Mouse (Mus musculus): ENCODE results near the gene Hspb11. TPM values are rescaled to one million over a fixed set of nuclear protein-coding genes. Genes with fewer than 3 reads are reported as not detected.

Gene Hspb11
- polyA plus RNA-seq (2015; fragmentation: Nextera tagmentation; extraction: Ambion mirVana): 32.6 and 39.5 TPM in 2 replicates

- H3K9ac ChIP-seq: peak within 1 kb of the TSS; percentile 82
- WGBS: under 1% methylated on average over 68 of the region's 101 CpGs
Observed at GRCm38 (mm10) chr4:107253125-107254091, at the start of gene Hspb11, which contains the start of gene Lrrc42. Hspb11 (plus strand) TSS chr4:107253593. Lrrc42 (minus strand) TSS chr4:107253532.

DNA sequence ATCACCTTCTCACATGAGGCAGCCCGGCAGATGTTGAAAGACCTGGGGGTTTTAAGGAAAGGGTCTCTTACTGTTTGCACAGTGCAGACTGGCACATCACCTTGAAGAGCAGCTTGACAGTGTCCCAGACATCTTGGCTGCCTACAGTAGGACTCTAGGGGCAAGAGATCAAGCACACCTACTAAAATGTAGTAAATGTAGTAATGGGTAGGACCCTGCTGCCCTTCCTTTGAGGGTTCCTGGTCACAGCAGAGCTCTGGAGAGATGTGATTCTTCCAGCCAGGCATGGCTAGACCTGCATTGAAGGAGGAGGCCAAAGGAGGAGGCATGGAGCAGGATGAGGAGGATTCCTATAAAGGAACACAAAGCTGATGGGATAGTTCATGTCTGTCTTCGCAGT, 46.4 kb upstream of the Hspb11 start:
- Histone ChIP-seq H3K9me3 (replicated peaks) (no peaks in the 10 kb centered on the region), H3K27me3 (no peaks in the 10 kb centered on the region), H3K4me1 (no peaks in the 10 kb centered on the region), H3K4me2 (no peak overlapping the region), H3K4me3 (no peak overlapping the region), H3K36me3 (ENCODE audit: poor library complexity, severe bottlenecking) (peaks cover 61% of the 10 kb centered on the region), H3K9ac (no peak overlapping the region), H3K27ac (no peak overlapping the region)
- 98% methylated on average over 2 of the region's 2 CpGs for WGBS
- no peak for ATAC-seq

More at GRCm38 (mm10) chr4:107253125-107254091, at the start of gene Hspb11, which contains the start of gene Lrrc42:
- peaks cover 32% of the 10 kb centered on the region for H3K4me1 ChIP-seq
- peak within 1 kb of the TSS; percentile 70 for H3K4me2 ChIP-seq
- H3K4me3 ChIP-seq: peak within 1 kb of the TSS; percentile 84
- no peaks in the 10 kb centered on the region for H3K9me3 ChIP-seq (replicated peaks)
- ATAC-seq: peak; percentile 96
- H3K36me3 ChIP-seq (ENCODE audit: poor library complexity, severe bottlenecking): no peaks in the 10 kb centered on the region
- no peaks in the 10 kb centered on the region for H3K27me3 ChIP-seq
- H3K27ac ChIP-seq: peak within 1 kb of the TSS; percentile 77

DNA sequence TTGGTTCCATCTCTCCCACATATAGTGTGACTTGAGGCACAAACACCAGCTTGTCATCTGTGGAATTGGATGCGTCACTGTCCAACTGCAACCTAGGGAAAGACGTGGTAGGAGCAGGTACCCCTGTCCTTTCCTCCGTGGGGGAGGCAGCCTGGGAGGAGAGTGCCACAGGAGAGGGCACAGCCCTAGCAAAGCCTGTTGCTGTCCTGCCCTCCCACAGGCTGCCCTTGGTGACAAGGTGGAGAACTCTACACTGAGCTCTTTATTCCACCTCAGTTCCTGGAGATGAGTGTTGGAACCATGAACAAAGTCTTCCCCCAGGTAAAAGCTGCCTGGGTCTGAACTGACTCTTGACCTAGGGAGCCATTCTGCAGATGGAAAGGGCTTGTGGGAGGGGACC, 44.5 kb upstream of the Hspb11 start, which contains the start of gene Ldlrad1:
TSS of gene Ldlrad1 (plus strand) at position 301 of the 400 bp plus-strand sequence.
- Histone ChIP-seq H3K27ac (no peak within 1 kb of the TSS), H3K4me3 (no peak within 1 kb of the TSS), H3K4me1 (no peaks in the 10 kb centered on the region), H3K9me3 (replicated peaks) (no peaks in the 10 kb centered on the region), H3K27me3 (no peaks in the 10 kb centered on the region), H3K36me3 (ENCODE audit: poor library complexity, severe bottlenecking) (peaks cover 42% of the 10 kb centered on the region), H3K9ac (no peak within 1 kb of the TSS), H3K4me2 (no peak within 1 kb of the TSS)
- ATAC-seq: no peak
- 91% methylated on average over 3 of the region's 3 CpGs for WGBS

GRCm38 (mm10) chr4:107210483-107211097, 42.8 kb upstream of the Hspb11 start:
- H3K4me3 ChIP-seq: no peak overlapping the region
- no peak overlapping the region for H3K4me2 ChIP-seq
- peaks cover 25% of the 10 kb centered on the region for H3K36me3 ChIP-seq (ENCODE audit: poor library complexity, severe bottlenecking)
- H3K27me3 ChIP-seq: no peaks in the 10 kb centered on the region
- WGBS: 92% methylated on average over 5 of the region's 5 CpGs
- no peak overlapping the region for H3K27ac ChIP-seq
- no peaks in the 10 kb centered on the region for H3K4me1 ChIP-seq
- no peak for ATAC-seq
- H3K9ac ChIP-seq: no peak overlapping the region
- H3K9me3 ChIP-seq (replicated peaks): no peaks in the 10 kb centered on the region

DNA sequence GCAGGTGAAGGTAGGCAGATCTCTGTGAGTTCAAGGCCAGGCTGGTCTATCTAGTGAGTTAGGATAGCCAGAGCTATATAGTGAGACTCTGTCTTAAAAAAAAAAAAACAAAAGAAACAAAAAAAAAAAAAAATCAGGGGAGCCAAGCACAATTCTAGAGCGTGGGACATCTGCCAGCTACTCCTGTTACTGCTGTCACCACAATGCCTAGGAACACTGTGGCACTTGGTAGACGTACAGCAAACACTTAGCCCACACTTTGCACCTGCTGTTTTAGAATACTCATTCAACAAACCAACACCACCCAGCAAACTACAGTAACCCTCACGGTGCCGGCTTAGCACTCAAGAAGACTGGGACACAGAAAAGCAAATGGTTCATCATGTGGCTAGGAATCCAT, 41.9 kb upstream of the Hspb11 start:
- Histone ChIP-seq H3K36me3 (ENCODE audit: poor library complexity, severe bottlenecking) (peaks cover 16% of the 10 kb centered on the region), H3K27ac (no peak overlapping the region), H3K9me3 (replicated peaks) (no peaks in the 10 kb centered on the region), H3K4me2 (no peak overlapping the region), H3K9ac (no peak overlapping the region), H3K4me1 (no peaks in the 10 kb centered on the region), H3K4me3 (no peak overlapping the region), H3K27me3 (no peaks in the 10 kb centered on the region)
- 71% methylated on average over 4 of the region's 4 CpGs for WGBS
- no peak for ATAC-seq

DNA sequence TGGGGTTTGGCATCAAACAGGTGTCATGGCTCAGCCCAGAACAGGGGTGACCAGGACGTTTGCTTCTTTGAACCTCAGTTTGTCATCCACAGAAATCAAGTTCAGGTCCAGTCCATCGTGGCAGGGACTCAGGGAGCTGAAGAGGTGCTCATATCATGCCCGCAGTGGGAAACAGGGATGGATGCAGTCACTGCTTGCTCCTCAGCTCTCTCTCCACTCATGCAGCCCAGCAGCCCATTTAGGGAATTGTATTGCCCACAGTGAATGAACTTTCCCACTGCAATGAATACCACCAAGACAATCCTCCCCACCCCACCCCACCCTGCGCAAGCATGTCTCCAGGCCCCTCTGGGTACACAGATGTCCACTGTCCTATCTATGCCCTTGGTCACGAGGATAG, 41.5 kb upstream of the Hspb11 start:
- WGBS: 87% methylated on average over 5 of the region's 5 CpGs
- no peaks in the 10 kb centered on the region for H3K27me3 ChIP-seq
- no peaks in the 10 kb centered on the region for H3K9me3 ChIP-seq (replicated peaks)

GRCm38 (mm10) chr4:107213279-107214011, 39.9 kb upstream of the Hspb11 start:
- Histone ChIP-seq H3K4me2 (no peak overlapping the region), H3K36me3 (ENCODE audit: poor library complexity, severe bottlenecking) (no peaks in the 10 kb centered on the region; the same call in 1 of the 2 replicates), H3K27me3 (no peaks in the 10 kb centered on the region), H3K27ac (no peak overlapping the region), H3K9me3 (replicated peaks) (no peaks in the 10 kb centered on the region), H3K4me3 (no peak overlapping the region), H3K4me1 (no peaks in the 10 kb centered on the region), H3K9ac (no peak overlapping the region)
- ATAC-seq: no peak
- 79% methylated on average over 12 of the region's 12 CpGs for WGBS

More for the DNA sequence above, 41.5 kb upstream of the Hspb11 start:
- no peak overlapping the region for H3K4me3 ChIP-seq
- no peak overlapping the region for H3K27ac ChIP-seq
- no peak overlapping the region for H3K4me2 ChIP-seq
- ATAC-seq: no peak
- no peak overlapping the region for H3K9ac ChIP-seq
- no peaks in the 10 kb centered on the region for H3K4me1 ChIP-seq
- H3K36me3 ChIP-seq (ENCODE audit: poor library complexity, severe bottlenecking): peaks cover 12% of the 10 kb centered on the region

DNA sequence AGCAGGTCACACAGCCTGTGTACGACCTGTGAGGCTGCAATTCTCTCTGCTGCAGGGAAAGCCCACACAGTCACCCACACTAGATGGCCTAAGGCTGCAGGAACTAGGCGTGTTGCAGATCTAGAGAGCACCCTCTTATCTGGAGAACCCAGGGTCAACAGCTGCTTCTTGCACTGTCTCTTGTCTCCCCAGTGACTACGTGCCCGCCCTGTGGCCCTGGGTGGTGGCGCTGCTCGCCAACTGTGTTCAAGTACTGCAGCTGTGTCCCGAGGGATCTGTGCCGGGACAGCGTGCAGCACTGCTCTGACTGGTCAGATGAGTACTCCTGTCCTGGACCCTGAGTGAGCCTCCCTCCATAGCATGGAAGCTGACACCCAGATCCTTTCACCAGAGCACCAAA, 35.8 kb upstream of the Hspb11 start:
- no peaks in the 10 kb centered on the region for H3K27me3 ChIP-seq
- no peaks in the 10 kb centered on the region for H3K4me1 ChIP-seq
- no peak overlapping the region for H3K4me2 ChIP-seq
- no peak overlapping the region for H3K4me3 ChIP-seq
- no peaks in the 10 kb centered on the region for H3K36me3 ChIP-seq (ENCODE audit: poor library complexity, severe bottlenecking)
- no peak for ATAC-seq
- H3K27ac ChIP-seq: no peak overlapping the region
- WGBS: 90% methylated on average over 9 of the region's 9 CpGs
- no peak overlapping the region for H3K9ac ChIP-seq
- no peaks in the 10 kb centered on the region for H3K9me3 ChIP-seq (replicated peaks)

GRCm38 (mm10) chr4:107221524-107221923, 31.9 kb upstream of the Hspb11 start:
- Histone ChIP-seq H3K4me3 (no peak overlapping the region), H3K9me3 (replicated peaks) (no peaks in the 10 kb centered on the region), H3K27me3 (no peaks in the 10 kb centered on the region), H3K4me2 (no peak overlapping the region), H3K4me1 (no peaks in the 10 kb centered on the region), H3K36me3 (ENCODE audit: poor library complexity, severe bottlenecking) (no peaks in the 10 kb centered on the region), H3K27ac (no peak overlapping the region), H3K9ac (no peak overlapping the region)
- no peak for ATAC-seq
- WGBS: 93% methylated on average over 5 of the region's 5 CpGs

GRCm38 (mm10) chr4:107223225-107224204, 29.9 kb upstream of the Hspb11 start:
- Histone ChIP-seq H3K4me2 (no peak overlapping the region), H3K9ac (no peak overlapping the region), H3K27me3 (no peaks in the 10 kb centered on the region), H3K36me3 (ENCODE audit: poor library complexity, severe bottlenecking) (no peaks in the 10 kb centered on the region), H3K4me1 (no peaks in the 10 kb centered on the region), H3K27ac (no peak overlapping the region), H3K9me3 (replicated peaks) (no peaks in the 10 kb centered on the region), H3K4me3 (no peak overlapping the region)
- WGBS: 83% methylated on average over 11 of the region's 11 CpGs
- ATAC-seq: 0 out of 2 replicates have a peak, but pooled peaks have one; percentile 21

DNA sequence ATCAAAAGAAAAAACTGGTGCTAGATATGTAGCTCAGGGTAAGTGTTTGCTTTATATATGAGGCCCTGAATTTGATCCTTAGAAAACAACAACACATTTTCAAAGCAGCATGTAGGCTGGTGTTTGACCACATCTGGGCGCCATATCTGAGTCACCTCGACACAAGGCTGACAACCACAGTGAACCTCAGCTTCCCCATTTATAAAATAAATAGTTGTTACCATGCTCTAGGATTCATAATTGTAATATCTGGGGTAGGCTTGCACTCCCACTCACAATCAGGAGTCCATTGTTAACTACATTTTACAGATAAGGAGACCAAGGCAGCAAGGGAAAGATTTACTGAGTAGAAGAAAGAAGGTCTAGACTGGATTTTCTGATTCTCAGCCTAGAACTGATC, 27.1 kb upstream of the Hspb11 start:
- Histone ChIP-seq H3K27me3 (no peaks in the 10 kb centered on the region), H3K9me3 (replicated peaks) (no peaks in the 10 kb centered on the region), H3K4me3 (no peak overlapping the region), H3K9ac (no peak overlapping the region), H3K27ac (no peak overlapping the region), H3K4me1 (no peaks in the 10 kb centered on the region), H3K4me2 (no peak overlapping the region), H3K36me3 (ENCODE audit: poor library complexity, severe bottlenecking) (peaks cover 2% of the 10 kb centered on the region; the same call in 1 of the 2 replicates)
- 91% methylated on average over 2 of the region's 2 CpGs for WGBS
- no peak for ATAC-seq
